Mouse (Mus musculus) liver, postnatal 0 days (tissue): ENCODE measurements around the gene 4930524J08Rik. TPM values are rescaled to one million over a fixed set of nuclear protein-coding genes. Genes with fewer than 3 reads are reported as not detected.

ENCODE experiments used
- ATAC-seq: fragments of 200-750 bp; cut with Nextera tagmentation; 2 replicates; pipeline ENCODE4 v1.8.0; 2017; ENCODE audit warnings: mild to moderate bottlenecking, moderate library complexity
- DNase-seq: peaks from one replicate; pipeline ENCODE4 v3.0.0-alpha.2; 2016
- H3K27ac ChIP-seq: fragments of 300-500 bp; sonication (generic); 2 replicates; pipeline ENCODE4 v1.5.1; 2014; ENCODE audit warnings: antibody characterized with exemption, moderate library complexity, mild to moderate bottlenecking, low read depth
- H3K27me3 ChIP-seq: fragments of 300-500 bp; sonication (generic); 2 replicates; pipeline ENCODE4 v1.6.1; 2014; ENCODE audit warnings: low read length, control low read depth, mixed read lengths; ENCODE audit not compliant: insufficient read depth
- H3K36me3 ChIP-seq: fragments of 300-500 bp; sonication (generic); replicated peaks from 2 replicates; pipeline ENCODE4 v1.6.1; 2014; ENCODE audit warnings: mild to moderate bottlenecking, control low read depth, low read length, moderate library complexity, mixed read lengths; ENCODE audit not compliant: insufficient read depth
- H3K4me1 ChIP-seq: fragments of 300-500 bp; sonication (generic); 2 replicates; pipeline ENCODE4 v1.6.1; 2014; ENCODE audit warnings: antibody characterized with exemption, mild to moderate bottlenecking, control low read depth; ENCODE audit not compliant: insufficient read depth
- H3K4me2 ChIP-seq: fragments of 300-500 bp; sonication (generic); 2 replicates; pipeline ENCODE4 v1.6.1; 2014; ENCODE audit warnings: low read depth, mild to moderate bottlenecking, low read length, moderate library complexity, mixed read lengths
- H3K4me3 ChIP-seq: fragments of 300-500 bp; sonication (generic); 2 replicates; pipeline ENCODE4 v1.5.1; 2014; ENCODE audit warnings: low read depth, low read length
- H3K9ac ChIP-seq: fragments of 300-500 bp; sonication (generic); replicated peaks from 2 replicates; pipeline ENCODE4 v1.6.1; 2014; ENCODE audit warnings: mild to moderate bottlenecking, moderate library complexity
- H3K9me3 ChIP-seq: fragments of 300-500 bp; sonication (generic); 2 replicates; pipeline ENCODE4 v1.6.1; 2016; ENCODE audit warnings: mild to moderate bottlenecking, control low read depth, low read length, mixed read lengths
- CTCF ChIP-seq: sonication (generic); IDR thresholded peaks from 2 replicates; pipeline ENCODE4 v1.5.1; 2016; ENCODE audit warnings: antibody characterized with exemption, low read depth
- EP300 ChIP-seq: IDR thresholded peaks from 2 replicates; pipeline ENCODE4 v1.6.1; 2016; ENCODE audit warnings: antibody characterized with exemption, low read depth, mild to moderate bottlenecking
- WGBS: fragments of 180-500 bp; shearing (Covaris S2); extraction: QIAGEN DNeasy Blood & Tissue Kit; methylation state at CpG from one replicate; pipeline ENCODE4 v1.1.7; 2014; ENCODE audit not compliant: insufficient replicate concordance; 5-methylcytosine and 5-hydroxymethylcytosine counted together
- polyA plus RNA-seq: library from polyadenylated mRNA; unstranded; fragments of >200 nt; fragmentation: Nextera tagmentation; extraction: Ambion mirVana; gene quantifications from 2 replicates; pipeline ENCODE4 v1.2.1, GENCODE M21; 2015

Gene 4930524J08Rik
- polyA plus RNA-seq, 1 experiment from 2014 or later: 1.4 TPM

- Histone ChIP-seq H3K4me3 (peak overlapping the region; percentile 97), H3K9me3 (no peaks in the 10 kb centered on the region), H3K27me3 (no peaks in the 10 kb centered on the region), H3K27ac (no peak overlapping the region), H3K9ac (0 out of 2 replicates have a peak overlapping the region, but pooled peaks have one; percentile 35), H3K4me1 (peaks cover 31% of the 10 kb centered on the region), H3K4me2 (peak overlapping the region; percentile 82), H3K36me3 (peaks cover 20% of the 10 kb centered on the region)
- DNase-seq (no peak), ATAC-seq (no peak)
- TF ChIP-seq EP300: no peak
- TF ChIP-seq CTCF: no peak
- 61% methylated on average over 1 of the region's 1 CpGs for WGBS
These were observed 3.1 kb upstream of the 4930524J08Rik start for GRCm38 (mm10) chr5:99975776-99976175.

GRCm38 (mm10) chr5:99976334-99976955, 2.4 kb upstream of the 4930524J08Rik start:
- DNase-seq (no peak), ATAC-seq (no peak)
- TF ChIP-seq CTCF (no peak), EP300 (no peak)
- Histone ChIP-seq H3K9ac (peak overlapping the region; percentile 98), H3K36me3 (peaks cover 18% of the 10 kb centered on the region), H3K4me2 (peak overlapping the region; percentile 82), H3K27ac (peak overlapping the region; percentile 99; the same call in 1 of the 2 replicates), H3K4me1 (peaks cover 30% of the 10 kb centered on the region), H3K9me3 (no peaks in the 10 kb centered on the region), H3K27me3 (no peaks in the 10 kb centered on the region), H3K4me3 (peak overlapping the region; percentile 97)
- WGBS: 6% methylated on average over 8 of the region's 8 CpGs

GRCm38 (mm10) chr5:99977516-99978301, 1.2 kb upstream of the 4930524J08Rik start:
- TF ChIP-seq CTCF (no peak), EP300 (no peak)
- peak overlapping the region; percentile 97 for H3K4me3 ChIP-seq
- peak overlapping the region; percentile 82 for H3K4me2 ChIP-seq
- H3K27me3 ChIP-seq: no peaks in the 10 kb centered on the region
- H3K27ac ChIP-seq: peak overlapping the region; percentile 99
- peaks cover 11% of the 10 kb centered on the region for H3K36me3 ChIP-seq
- H3K9me3 ChIP-seq: no peaks in the 10 kb centered on the region
- under 1% methylated on average over 43 of the region's 50 CpGs for WGBS
- ATAC-seq (peak; percentile 48), DNase-seq (peak; percentile 88)
- peak overlapping the region; percentile 98 for H3K9ac ChIP-seq
- peaks cover 30% of the 10 kb centered on the region for H3K4me1 ChIP-seq

- WGBS: 68% methylated on average over 9 of the region's 9 CpGs
- ATAC-seq: no peak
- Histone ChIP-seq H3K4me2 (0 out of 2 replicates have a peak overlapping the region, but pooled peaks have one; percentile 24), H3K27ac (0 out of 2 replicates have a peak overlapping the region, but pooled peaks have one; percentile 17), H3K27me3 (no peaks in the 10 kb centered on the region), H3K36me3 (no peaks in the 10 kb centered on the region), H3K4me1 (peaks cover 6% of the 10 kb centered on the region; the same call in 1 of the 2 replicates), H3K4me3 (no peak overlapping the region), H3K9ac (no peak overlapping the region), H3K9me3 (no peaks in the 10 kb centered on the region)
- DNase-seq: no peak
- no peak for TF ChIP-seq EP300
- no peak for TF ChIP-seq CTCF
These were observed 4.7 kb downstream of the 4930524J08Rik start for GRCm38 (mm10) chr5:99983452-99984061.

GRCm38 (mm10) chr5:99994166-99994565, 15.3 kb downstream of the 4930524J08Rik start:
- ATAC-seq: peak; percentile 97
- Histone ChIP-seq H3K4me1 (0 out of 2 replicates have a peak, but pooled peaks cover 3% of the 10 kb centered on the region), H3K27me3 (no peaks in the 10 kb centered on the region), H3K9me3 (peaks cover 2% of the 10 kb centered on the region; the same call in 1 of the 2 replicates), H3K36me3 (no peaks in the 10 kb centered on the region), H3K4me3 (no peak overlapping the region), H3K4me2 (0 out of 2 replicates have a peak overlapping the region, but pooled peaks have one; percentile 4), H3K27ac (peak overlapping the region; percentile 74), H3K9ac (no peak overlapping the region)
- WGBS: 56% methylated on average over 3 of the region's 3 CpGs
- peak; percentile 46 for DNase-seq
- TF ChIP-seq EP300 (peak; percentile 53), CTCF (no peak)
